Mouse (Mus musculus): ENCODE data around the gene Col13a1. TPM values are rescaled to one million over a fixed set of nuclear protein-coding genes. Genes with fewer than 3 reads are reported as not detected.

Col13a1 gene
- polyA plus RNA-seq, 1 experiment from 2014 or later, result 20.6 TPM

- Histone ChIP-seq H3K4me3 (peak overlapping the region; percentile 14), H3K9me3 (replicated peaks) (peaks cover 8% of the 10 kb centered on the region; the same call in 1 of the 2 replicates), H3K9ac (0 out of 2 replicates have a peak overlapping the region, but pooled peaks have one; percentile 31), H3K36me3 (0 out of 2 replicates have a peak, but pooled peaks cover 4% of the 10 kb centered on the region), H3K4me2 (peak overlapping the region; percentile 52), H3K27ac (ENCODE audit: poor library complexity, severe bottlenecking) (0 out of 2 replicates have a peak overlapping the region, but pooled peaks have one; percentile 14), H3K4me1 (replicated peaks) (peaks cover 21% of the 10 kb centered on the region; the same call in 1 of the 2 replicates), H3K27me3 (replicated peaks) (no peaks in the 10 kb centered on the region)
- WGBS, result 31% methylated on average over 6 of the region's 6 CpGs
- ATAC-seq (ENCODE audit: insufficient number of reproducible peaks, low FRiP score), result no peak
Observed at GRCm38 (mm10) chr10:61898116-61898515, 80.8 kb downstream of the Col13a1 start.

GRCm38 (mm10) chr10:61894564-61894963, 84.3 kb downstream of the Col13a1 start:
- H3K27me3 ChIP-seq (replicated peaks), result no peaks in the 10 kb centered on the region
- peaks cover 28% of the 10 kb centered on the region for H3K4me1 ChIP-seq (replicated peaks)
- 77% methylated on average over 5 of the region's 5 CpGs for WGBS
- H3K36me3 ChIP-seq, result no peaks in the 10 kb centered on the region
- ATAC-seq (ENCODE audit: insufficient number of reproducible peaks, low FRiP score), result no peak
- H3K27ac ChIP-seq (ENCODE audit: poor library complexity, severe bottlenecking), result no peak overlapping the region
- H3K9me3 ChIP-seq (replicated peaks), result peaks cover 8% of the 10 kb centered on the region; the same call in 1 of the 2 replicates
- no peak overlapping the region for H3K4me3 ChIP-seq
- no peak overlapping the region for H3K9ac ChIP-seq
- H3K4me2 ChIP-seq, result no peak overlapping the region

- H3K4me1 ChIP-seq (replicated peaks), result peaks cover 23% of the 10 kb centered on the region
- H3K27me3 ChIP-seq (replicated peaks), result no peaks in the 10 kb centered on the region
- H3K4me2 ChIP-seq, result 0 out of 2 replicates have a peak overlapping the region, but pooled peaks have one; percentile 10
- H3K4me3 ChIP-seq, result no peak overlapping the region
- H3K9ac ChIP-seq, result no peak overlapping the region
- 26% methylated on average over 9 of the region's 9 CpGs for WGBS
- peak; percentile 56; the same call in 1 of the 2 replicates for ATAC-seq (ENCODE audit: insufficient number of reproducible peaks, low FRiP score)
- no peak overlapping the region for H3K27ac ChIP-seq (ENCODE audit: poor library complexity, severe bottlenecking)
- H3K9me3 ChIP-seq (replicated peaks), result peaks cover 8% of the 10 kb centered on the region; the same call in 1 of the 2 replicates
- H3K36me3 ChIP-seq, result no peaks in the 10 kb centered on the region
Observed at GRCm38 (mm10) chr10:61891138-61891537, 87.8 kb downstream of the Col13a1 start.

GRCm38 (mm10) chr10:61890294-61890693, 88.6 kb downstream of the Col13a1 start:
- Histone ChIP-seq H3K27me3 (replicated peaks) (no peaks in the 10 kb centered on the region), H3K9ac (no peak overlapping the region), H3K9me3 (replicated peaks) (peaks cover 8% of the 10 kb centered on the region; the same call in 1 of the 2 replicates), H3K27ac (ENCODE audit: poor library complexity, severe bottlenecking) (no peak overlapping the region), H3K4me2 (no peak overlapping the region), H3K4me1 (replicated peaks) (peaks cover 23% of the 10 kb centered on the region), H3K36me3 (no peaks in the 10 kb centered on the region), H3K4me3 (no peak overlapping the region)
- ATAC-seq (ENCODE audit: insufficient number of reproducible peaks, low FRiP score), result no peak
- 91% methylated on average over 10 of the region's 10 CpGs for whole genome bisulfite sequencing

GRCm38 (mm10) chr10:61879427-61879826, 99.5 kb downstream of the Col13a1 start:
- Histone ChIP-seq H3K27ac (ENCODE audit: poor library complexity, severe bottlenecking) (no peak overlapping the region), H3K9ac (no peak overlapping the region), H3K27me3 (replicated peaks) (no peaks in the 10 kb centered on the region), H3K36me3 (no peaks in the 10 kb centered on the region), H3K9me3 (replicated peaks) (no peaks in the 10 kb centered on the region), H3K4me2 (no peak overlapping the region), H3K4me3 (no peak overlapping the region), H3K4me1 (replicated peaks) (peaks cover 36% of the 10 kb centered on the region)
- no peak for ATAC-seq (ENCODE audit: insufficient number of reproducible peaks, low FRiP score)
- 28% methylated on average over 4 of the region's 4 CpGs for WGBS

GRCm38 (mm10) chr10:61877787-61878186, 101.1 kb downstream of the Col13a1 start:
- WGBS, result 3% methylated on average over 6 of the region's 6 CpGs
- Histone ChIP-seq H3K4me1 (replicated peaks) (peaks cover 47% of the 10 kb centered on the region), H3K4me3 (no peak overlapping the region), H3K9ac (peak overlapping the region; percentile 34; the same call in 1 of the 2 replicates), H3K27me3 (replicated peaks) (no peaks in the 10 kb centered on the region), H3K4me2 (no peak overlapping the region), H3K9me3 (replicated peaks) (no peaks in the 10 kb centered on the region), H3K36me3 (no peaks in the 10 kb centered on the region), H3K27ac (ENCODE audit: poor library complexity, severe bottlenecking) (no peak overlapping the region)
- ATAC-seq (ENCODE audit: insufficient number of reproducible peaks, low FRiP score), result peak; percentile 56

GRCm38 (mm10) chr10:61869796-61870195, 109.1 kb downstream of the Col13a1 start:
- Histone ChIP-seq H3K4me3 (no peak overlapping the region), H3K9ac (no peak overlapping the region)
- WGBS, result 73% methylated on average over 3 of the region's 3 CpGs

GRCm38 (mm10) chr10:61866045-61866580, 112.8 kb downstream of the Col13a1 start:
- Histone ChIP-seq H3K9me3 (replicated peaks) (peaks cover 22% of the 10 kb centered on the region), H3K4me3 (no peak overlapping the region), H3K4me1 (replicated peaks) (0 out of 2 replicates have a peak, but pooled peaks cover 4% of the 10 kb centered on the region), H3K4me2 (no peak overlapping the region), H3K27me3 (replicated peaks) (no peaks in the 10 kb centered on the region), H3K36me3 (peaks cover 43% of the 10 kb centered on the region), H3K27ac (ENCODE audit: poor library complexity, severe bottlenecking) (no peak overlapping the region), H3K9ac (no peak overlapping the region)
- 0 out of 2 replicates have a peak, but pooled peaks have one; percentile 12 for ATAC-seq (ENCODE audit: insufficient number of reproducible peaks, low FRiP score)
- WGBS, result 59% methylated on average over 11 of the region's 11 CpGs

More at GRCm38 (mm10) chr10:61869796-61870195, 109.1 kb downstream of the Col13a1 start:
- H3K36me3 ChIP-seq, result peaks cover 11% of the 10 kb centered on the region; the same call in 1 of the 2 replicates
- H3K27me3 ChIP-seq (replicated peaks), result no peaks in the 10 kb centered on the region
- peaks cover 17% of the 10 kb centered on the region for H3K4me1 ChIP-seq (replicated peaks)
- no peak overlapping the region for H3K4me2 ChIP-seq
- peaks cover 1% of the 10 kb centered on the region; the same call in 1 of the 2 replicates for H3K9me3 ChIP-seq (replicated peaks)
- H3K27ac ChIP-seq (ENCODE audit: poor library complexity, severe bottlenecking), result no peak overlapping the region
- ATAC-seq (ENCODE audit: insufficient number of reproducible peaks, low FRiP score), result no peak

- 89% methylated on average over 2 of the region's 2 CpGs for WGBS
- H3K27ac ChIP-seq (ENCODE audit: poor library complexity, severe bottlenecking), result no peak overlapping the region
Observed at GRCm38 (mm10) chr10:61859451-61859850, 119.5 kb downstream of the Col13a1 start.

GRCm38 (mm10) chr10:61855139-61855675, 123.7 kb downstream of the Col13a1 start:
- 74% methylated on average over 8 of the region's 8 CpGs for WGBS
- no peak overlapping the region for H3K27ac ChIP-seq (ENCODE audit: poor library complexity, severe bottlenecking)
- H3K4me1 ChIP-seq (replicated peaks), result peaks cover 24% of the 10 kb centered on the region
- no peak overlapping the region for H3K4me2 ChIP-seq
- H3K36me3 ChIP-seq, result peaks cover 2% of the 10 kb centered on the region; the same call in 1 of the 2 replicates
- H3K9me3 ChIP-seq (replicated peaks), result 0 out of 2 replicates have a peak, but pooled peaks cover 3% of the 10 kb centered on the region
- no peak overlapping the region for H3K4me3 ChIP-seq
- H3K9ac ChIP-seq, result no peak overlapping the region
- no peaks in the 10 kb centered on the region for H3K27me3 ChIP-seq (replicated peaks)
- ATAC-seq (ENCODE audit: insufficient number of reproducible peaks, low FRiP score), result no peak

More at GRCm38 (mm10) chr10:61859451-61859850, 119.5 kb downstream of the Col13a1 start:
- H3K9me3 ChIP-seq (replicated peaks), result peaks cover 21% of the 10 kb centered on the region
- no peak overlapping the region for H3K4me2 ChIP-seq
- no peak overlapping the region for H3K9ac ChIP-seq
- ATAC-seq (ENCODE audit: insufficient number of reproducible peaks, low FRiP score), result no peak
- H3K36me3 ChIP-seq, result peaks cover 34% of the 10 kb centered on the region
- peaks cover 3% of the 10 kb centered on the region; the same call in 1 of the 2 replicates for H3K4me1 ChIP-seq (replicated peaks)
- no peaks in the 10 kb centered on the region for H3K27me3 ChIP-seq (replicated peaks)
- H3K4me3 ChIP-seq, result no peak overlapping the region

- H3K9ac ChIP-seq, result no peak overlapping the region
- no peak overlapping the region for H3K4me3 ChIP-seq
- no peak for ATAC-seq (ENCODE audit: insufficient number of reproducible peaks, low FRiP score)
- peaks cover 44% of the 10 kb centered on the region for H3K4me1 ChIP-seq (replicated peaks)
- no peaks in the 10 kb centered on the region for H3K36me3 ChIP-seq
- 78% methylated on average over 8 of the region's 8 CpGs for WGBS
- no peak overlapping the region for H3K27ac ChIP-seq (ENCODE audit: poor library complexity, severe bottlenecking)
- no peak overlapping the region for H3K4me2 ChIP-seq
- H3K27me3 ChIP-seq (replicated peaks), result no peaks in the 10 kb centered on the region
- no peaks in the 10 kb centered on the region for H3K9me3 ChIP-seq (replicated peaks)
Observed at GRCm38 (mm10) chr10:61852824-61853223, 126.1 kb downstream of the Col13a1 start.
